Mouse (Mus musculus) heart, embryonic 10.5 days (tissue): ENCODE measurements around the gene Tubg1. TPM values are rescaled to one million over a fixed set of nuclear protein-coding genes. Genes with fewer than 3 reads are reported as not detected.
A peak's percentile ranks its signal among the peaks of the same experiment; 100 is the strongest.

ENCODE experiments used
- DNase-seq: peaks from one replicate; pipeline ENCODE4 v3.0.0-alpha.2; 2017; ENCODE audit warnings: low spot score
- H3K27ac ChIP-seq: fragments of 300-500 bp; sonication (generic); 2 replicates; pipeline ENCODE4 v1.5.1; 2016; ENCODE audit warnings: mild to moderate bottlenecking
- H3K27me3 ChIP-seq: fragments of 300-500 bp; sonication (generic); 2 replicates; pipeline ENCODE4 v1.6.1; 2016; ENCODE audit warnings: mild to moderate bottlenecking; ENCODE audit not compliant: poor library complexity, insufficient read depth, severe bottlenecking
- H3K36me3 ChIP-seq: fragments of 300-500 bp; sonication (generic); 2 replicates; pipeline ENCODE4 v1.6.1; 2016; ENCODE audit warnings: mild to moderate bottlenecking, moderate library complexity
- H3K4me1 ChIP-seq: fragments of 300-500 bp; sonication (generic); 2 replicates; pipeline ENCODE4 v1.6.1; 2016; ENCODE audit warnings: mild to moderate bottlenecking
- H3K4me3 ChIP-seq: fragments of 300-500 bp; sonication (generic); 2 replicates; pipeline ENCODE4 v1.5.1; 2016; ENCODE audit warnings: mild to moderate bottlenecking, moderate library complexity
- H3K9me3 ChIP-seq: fragments of 300-500 bp; sonication (generic); 2 replicates; pipeline ENCODE4 v1.6.1; 2016; ENCODE audit warnings: mild to moderate bottlenecking, moderate library complexity
- WGBS: fragments of 180-500 bp; shearing (Covaris S2); methylation state at CpG from one replicate; pipeline ENCODE4 v1.1.7; 2016; 5-methylcytosine and 5-hydroxymethylcytosine counted together
- polyA plus RNA-seq: library from polyadenylated mRNA; unstranded; fragments of >200 nt; fragmentation: Nextera tagmentation; extraction: Ambion mirVana; gene quantifications from 2 replicates; pipeline ENCODE4 v1.2.1, GENCODE M21; 2016

Tubg1 gene
- polyA plus RNA-seq: 103 and 110 TPM in 2 replicates

DNA sequence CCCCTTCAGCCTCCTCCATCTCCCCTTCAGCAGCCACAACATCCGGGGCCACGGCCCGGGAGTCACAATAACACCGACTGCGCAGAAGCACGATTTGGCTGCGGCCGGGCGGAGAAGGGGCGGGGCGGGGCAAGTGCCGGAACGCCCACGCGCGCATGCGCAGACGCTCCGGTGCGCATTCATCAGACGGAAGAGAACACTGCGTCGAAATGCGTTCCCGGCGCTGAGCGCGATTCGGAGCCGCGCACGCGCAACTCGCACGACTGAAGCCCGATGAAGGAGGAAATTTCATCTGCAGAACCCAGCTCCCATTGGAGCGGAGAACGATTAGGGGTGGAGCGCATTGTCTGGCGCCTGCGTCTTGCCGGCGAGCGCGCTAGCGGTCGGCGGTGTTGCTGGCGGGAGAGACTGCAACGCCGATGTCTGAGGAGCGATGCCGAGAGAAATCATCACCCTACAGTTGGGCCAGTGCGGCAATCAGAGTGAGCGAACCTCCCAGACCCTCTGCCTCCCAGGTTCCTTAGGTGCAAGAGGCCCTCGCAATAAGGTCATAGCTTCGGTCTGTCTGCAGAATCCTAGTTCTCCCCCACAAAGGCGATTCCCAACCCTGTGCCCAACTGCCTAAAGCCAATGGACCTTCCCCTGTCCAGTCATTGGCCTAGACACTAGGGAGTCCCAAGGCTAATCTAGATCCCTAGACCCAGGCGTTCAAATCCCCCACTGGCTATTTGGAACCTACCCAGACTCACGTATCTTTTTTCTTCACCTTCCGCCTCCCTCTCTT, at the start of gene Tubg1, which contains the start of gene Retreg3:
TSS of gene Tubg1 (plus strand) at position 178 of the 784 bp plus-strand sequence.
TSS of gene Retreg3 (minus strand) at position 133 of the 784 bp plus-strand sequence.
- Histone ChIP-seq H3K27me3 (no peaks in the 10 kb centered on the region), H3K4me1 (peaks cover 38% of the 10 kb centered on the region), H3K9me3 (no peaks in the 10 kb centered on the region), H3K36me3 (peaks cover 38% of the 10 kb centered on the region), H3K4me3 (peak within 1 kb of the TSS; percentile 94), H3K27ac (peak within 1 kb of the TSS; percentile 94)
- peak; percentile 99 for DNase-seq
- under 1% methylated on average over 61 of the region's 61 CpGs for WGBS

DNA sequence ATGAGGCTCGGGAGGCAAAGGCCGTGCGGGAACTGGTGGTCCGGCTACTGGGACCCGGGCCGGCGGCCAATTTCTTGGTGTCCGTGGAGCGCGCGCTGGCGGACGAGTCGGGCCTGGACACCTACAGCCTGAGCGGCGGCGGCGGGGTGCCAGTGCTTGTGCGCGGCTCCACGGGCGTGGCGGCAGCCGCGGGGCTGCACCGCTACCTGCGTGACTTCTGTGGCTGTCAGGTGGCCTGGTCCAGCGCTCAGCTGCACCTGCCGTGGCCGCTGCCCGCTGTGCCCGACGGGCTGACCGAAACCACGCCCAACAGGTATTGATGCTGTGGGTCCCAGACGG, 49.6 kb upstream of the Tubg1 start:
- WGBS: 0% methylated on average over 36 of the region's 36 CpGs
- Histone ChIP-seq H3K27me3 (peaks cover 31% of the 10 kb centered on the region), H3K27ac (peak overlapping the region; percentile 91), H3K9me3 (no peaks in the 10 kb centered on the region), H3K4me1 (peaks cover 31% of the 10 kb centered on the region), H3K4me3 (peak overlapping the region; percentile 93), H3K36me3 (peaks cover 3% of the 10 kb centered on the region; the same call in 1 of the 2 replicates)
- no peak for DNase-seq

DNA sequence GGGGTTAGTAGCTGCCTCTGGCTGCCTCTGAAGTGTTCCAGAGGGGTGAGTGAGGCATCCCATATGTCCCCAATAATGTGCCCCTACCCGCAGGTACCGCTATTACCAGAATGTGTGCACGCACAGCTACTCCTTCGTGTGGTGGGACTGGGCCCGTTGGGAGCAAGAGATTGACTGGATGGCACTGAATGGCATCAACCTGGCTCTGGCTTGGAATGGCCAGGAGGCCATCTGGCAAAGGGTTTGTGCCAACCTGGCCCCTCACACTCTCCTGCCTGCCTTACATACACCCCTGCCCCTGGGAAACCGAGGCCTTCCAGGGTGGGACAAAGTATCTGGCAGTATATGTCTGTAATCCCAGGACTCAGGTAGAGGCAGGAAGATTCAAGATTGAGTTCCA, 48.8 kb upstream of the Tubg1 start:
- H3K36me3 ChIP-seq: peaks cover 3% of the 10 kb centered on the region; the same call in 1 of the 2 replicates
- H3K4me1 ChIP-seq: peaks cover 25% of the 10 kb centered on the region
- WGBS: 67% methylated on average over 6 of the region's 6 CpGs
- peaks cover 34% of the 10 kb centered on the region for H3K27me3 ChIP-seq
- H3K4me3 ChIP-seq: peak overlapping the region; percentile 93
- no peaks in the 10 kb centered on the region for H3K9me3 ChIP-seq
- DNase-seq: no peak
- no peak overlapping the region for H3K27ac ChIP-seq

DNA sequence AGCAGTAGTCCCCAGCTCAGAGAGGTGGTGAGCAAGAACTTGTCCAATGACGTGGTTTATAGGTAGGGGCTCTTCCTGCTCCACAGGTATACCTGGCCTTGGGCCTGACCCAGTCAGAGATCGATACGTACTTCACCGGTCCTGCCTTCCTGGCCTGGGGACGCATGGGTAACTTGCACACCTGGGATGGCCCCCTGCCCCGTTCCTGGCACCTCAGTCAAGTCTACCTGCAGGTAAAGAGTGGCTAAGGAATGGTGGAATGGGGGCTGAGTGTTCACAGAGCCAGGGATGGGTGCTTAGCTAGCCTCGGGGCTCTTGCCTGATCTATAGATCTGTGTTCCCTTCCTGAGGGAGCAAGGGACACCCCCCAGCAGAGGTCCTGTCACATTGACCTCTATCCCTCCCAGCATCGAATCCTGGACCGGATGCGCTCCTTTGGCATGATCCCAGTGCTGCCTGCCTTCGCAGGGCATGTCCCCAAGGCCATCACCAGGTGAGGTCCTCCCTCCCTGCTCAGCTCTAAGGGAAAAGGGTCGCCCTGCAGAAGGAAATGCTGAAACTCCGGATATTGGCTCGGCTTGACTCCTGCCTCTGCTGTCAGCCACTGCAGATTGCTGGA, 47.8 kb upstream of the Tubg1 start:
- peaks cover 43% of the 10 kb centered on the region for H3K27me3 ChIP-seq
- H3K9me3 ChIP-seq: no peaks in the 10 kb centered on the region
- H3K4me1 ChIP-seq: peaks cover 17% of the 10 kb centered on the region
- no peak overlapping the region for H3K27ac ChIP-seq
- 64% methylated on average over 14 of the region's 14 CpGs for WGBS
- H3K36me3 ChIP-seq: peaks cover 9% of the 10 kb centered on the region; the same call in 1 of the 2 replicates
- no peak overlapping the region for H3K4me3 ChIP-seq
- DNase-seq: no peak

DNA sequence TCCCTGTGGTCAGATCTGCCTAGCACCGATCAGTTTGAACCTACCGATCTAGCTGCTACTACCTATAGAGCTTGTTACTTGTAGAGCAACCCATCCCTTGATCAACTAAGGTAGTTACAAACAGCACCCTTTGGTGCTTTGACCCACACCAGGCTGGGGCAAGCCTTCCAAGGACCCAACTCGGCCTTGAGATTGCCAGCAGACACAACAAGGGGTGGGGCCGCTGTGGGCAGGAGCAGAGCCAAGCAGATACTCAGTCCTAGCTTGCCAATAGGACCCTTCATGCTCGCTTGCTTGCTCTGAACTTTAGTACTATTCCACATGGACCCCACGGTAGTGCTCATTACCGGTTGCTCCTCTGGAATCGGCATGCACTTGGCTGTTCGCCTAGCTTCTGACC, 41.6 kb upstream of the Tubg1 start, which contains the start of gene Hsd17b1:
TSS of gene Hsd17b1 (plus strand) at position 291 of the 400 bp plus-strand sequence.
- Histone ChIP-seq H3K27me3 (peaks cover 65% of the 10 kb centered on the region), H3K4me3 (peak within 1 kb of the TSS; percentile 25; the same call in 1 of the 2 replicates)

DNA sequence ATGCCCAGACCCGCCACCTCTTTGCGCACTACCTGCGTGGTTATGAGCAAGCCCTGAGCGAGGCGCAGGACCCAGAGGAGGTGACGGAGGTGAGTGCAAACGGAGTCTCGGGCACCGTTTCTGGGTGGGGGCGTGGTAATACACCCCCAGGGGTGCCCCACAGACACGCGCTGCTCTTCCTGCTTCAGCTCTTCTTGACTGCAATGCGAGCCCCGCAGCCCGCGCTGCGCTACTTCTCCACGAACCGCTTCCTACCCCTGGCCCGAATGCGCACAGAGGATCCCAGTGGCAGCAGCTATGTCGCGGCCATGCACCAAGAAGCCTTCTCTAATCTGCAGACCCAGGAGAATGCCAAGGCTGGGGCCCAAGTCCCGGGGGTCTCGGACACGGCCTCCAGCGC, 40.0 kb upstream of the Tubg1 start:
- Histone ChIP-seq H3K27me3 (peaks cover 60% of the 10 kb centered on the region), H3K4me1 (peaks cover 39% of the 10 kb centered on the region), H3K4me3 (peak overlapping the region; percentile 25), H3K36me3 (peaks cover 8% of the 10 kb centered on the region), H3K27ac (no peak overlapping the region), H3K9me3 (no peaks in the 10 kb centered on the region)
- WGBS: 2% methylated on average over 27 of the region's 27 CpGs
- DNase-seq: no peak

More for the DNA sequence above, 41.6 kb upstream of the Tubg1 start, which contains the start of gene Hsd17b1:
- Histone ChIP-seq H3K36me3 (peaks cover 8% of the 10 kb centered on the region; the same call in 1 of the 2 replicates), H3K27ac (no peak within 1 kb of the TSS), H3K4me1 (peaks cover 23% of the 10 kb centered on the region), H3K9me3 (no peaks in the 10 kb centered on the region)
- 69% methylated on average over 9 of the region's 9 CpGs for WGBS
- no peak for DNase-seq

DNA sequence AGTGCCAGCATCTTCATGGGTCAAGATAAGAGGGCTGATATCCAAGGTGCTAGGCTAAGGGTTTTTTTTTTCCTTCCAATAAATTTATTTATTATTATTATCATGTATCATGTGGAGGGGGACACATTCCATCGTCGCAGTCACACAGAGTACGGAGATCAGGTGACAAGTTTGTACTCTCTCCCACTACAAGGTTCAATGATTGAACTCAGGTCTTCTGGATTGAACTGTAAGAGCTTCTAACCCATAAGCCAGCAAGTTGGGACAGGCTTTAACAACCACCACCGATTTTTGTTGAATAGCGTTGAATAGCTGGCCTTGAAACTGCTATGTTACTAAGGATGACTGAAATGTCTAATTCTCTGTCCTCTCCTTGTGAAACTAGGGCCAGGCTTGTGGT, 39.3 kb upstream of the Tubg1 start:
- no peak overlapping the region for H3K27ac ChIP-seq
- WGBS: 68% methylated on average over 5 of the region's 5 CpGs
- no peak overlapping the region for H3K4me3 ChIP-seq
- H3K27me3 ChIP-seq: peaks cover 60% of the 10 kb centered on the region
- DNase-seq: no peak
- H3K36me3 ChIP-seq: peaks cover 14% of the 10 kb centered on the region
- no peaks in the 10 kb centered on the region for H3K9me3 ChIP-seq
- peaks cover 44% of the 10 kb centered on the region for H3K4me1 ChIP-seq

DNA sequence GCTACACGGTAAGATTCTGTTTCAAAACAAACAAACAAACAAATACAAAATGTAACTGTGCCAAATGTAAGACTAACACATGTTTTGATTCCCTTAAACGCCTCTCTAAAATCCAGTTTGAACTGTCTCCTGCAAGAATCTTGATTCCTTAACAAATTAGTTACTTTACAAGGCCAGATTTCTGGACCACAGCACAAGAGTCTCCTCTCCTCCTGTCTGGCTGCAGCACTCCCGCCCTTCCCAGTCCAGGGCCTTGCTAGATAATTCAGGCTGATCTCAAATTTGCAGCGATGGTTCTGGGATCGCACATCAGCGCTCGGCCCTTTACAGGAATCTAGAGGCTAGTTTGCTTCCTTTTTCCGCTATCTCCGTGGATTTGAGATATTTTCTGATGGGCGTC, 38.1 kb upstream of the Tubg1 start:
- WGBS: 6% methylated on average over 10 of the region's 10 CpGs
- no peak for DNase-seq

DNA sequence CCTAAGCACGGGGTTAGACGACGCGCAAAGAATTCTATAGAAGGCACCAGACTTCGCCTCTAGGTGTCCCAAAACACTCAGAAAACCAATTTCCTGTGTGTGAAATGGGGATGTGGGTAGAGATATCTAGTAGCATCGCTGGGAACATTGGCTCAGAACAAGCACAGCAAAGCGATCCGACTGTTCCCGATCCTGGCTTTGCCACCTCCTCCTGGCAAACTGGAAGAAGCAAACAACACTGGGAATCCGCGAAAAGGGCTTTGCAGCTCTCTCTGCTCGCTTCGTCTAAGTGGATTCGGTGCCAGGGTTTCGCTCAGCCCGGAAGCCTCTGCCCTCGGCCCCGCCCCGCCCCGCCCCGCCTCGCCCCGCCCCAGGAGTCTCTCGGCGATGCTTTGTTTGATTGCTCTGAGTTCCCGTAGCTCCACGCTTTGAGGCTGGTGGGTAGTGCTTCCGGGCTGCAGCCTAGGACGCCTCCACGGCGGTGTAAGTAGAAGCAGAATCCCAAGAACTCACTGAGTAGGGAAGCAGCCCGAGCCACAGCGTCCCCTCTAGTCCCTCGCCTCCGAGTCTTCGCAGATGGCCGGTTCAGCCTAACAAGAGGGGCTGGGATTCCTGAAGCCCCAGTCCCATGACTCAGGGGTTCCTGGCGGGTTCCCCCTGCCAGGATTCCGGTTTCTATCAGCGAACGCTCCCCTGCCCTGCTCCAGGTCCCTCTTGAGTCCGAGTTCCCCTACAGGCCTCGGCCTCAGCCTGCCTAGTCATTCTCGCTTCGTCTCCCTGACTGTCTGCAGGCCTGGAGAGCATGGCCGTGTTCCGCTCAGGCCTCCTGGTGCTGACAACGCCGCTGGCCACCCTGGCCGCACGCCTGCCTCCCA, 37.3 kb upstream of the Tubg1 start, which contains the start of gene Coasy:
TSS of gene Coasy (plus strand) at position 358 of the 875 bp plus-strand sequence.
- H3K9me3 ChIP-seq: no peaks in the 10 kb centered on the region
- peak within 1 kb of the TSS; percentile 89 for H3K27ac ChIP-seq
- H3K4me1 ChIP-seq: peaks cover 63% of the 10 kb centered on the region
- WGBS: under 1% methylated on average over 51 of the region's 51 CpGs
- H3K4me3 ChIP-seq: peak within 1 kb of the TSS; percentile 78
- H3K27me3 ChIP-seq: peaks cover 43% of the 10 kb centered on the region
- peak; percentile 97 for DNase-seq
- H3K36me3 ChIP-seq: peaks cover 13% of the 10 kb centered on the region

More for the DNA sequence above, 38.1 kb upstream of the Tubg1 start:
- H3K27ac ChIP-seq: peak overlapping the region; percentile 89
- peaks cover 56% of the 10 kb centered on the region for H3K4me1 ChIP-seq
- H3K9me3 ChIP-seq: no peaks in the 10 kb centered on the region
- H3K4me3 ChIP-seq: peak overlapping the region; percentile 78
- H3K27me3 ChIP-seq: peaks cover 51% of the 10 kb centered on the region
- peaks cover 18% of the 10 kb centered on the region for H3K36me3 ChIP-seq

DNA sequence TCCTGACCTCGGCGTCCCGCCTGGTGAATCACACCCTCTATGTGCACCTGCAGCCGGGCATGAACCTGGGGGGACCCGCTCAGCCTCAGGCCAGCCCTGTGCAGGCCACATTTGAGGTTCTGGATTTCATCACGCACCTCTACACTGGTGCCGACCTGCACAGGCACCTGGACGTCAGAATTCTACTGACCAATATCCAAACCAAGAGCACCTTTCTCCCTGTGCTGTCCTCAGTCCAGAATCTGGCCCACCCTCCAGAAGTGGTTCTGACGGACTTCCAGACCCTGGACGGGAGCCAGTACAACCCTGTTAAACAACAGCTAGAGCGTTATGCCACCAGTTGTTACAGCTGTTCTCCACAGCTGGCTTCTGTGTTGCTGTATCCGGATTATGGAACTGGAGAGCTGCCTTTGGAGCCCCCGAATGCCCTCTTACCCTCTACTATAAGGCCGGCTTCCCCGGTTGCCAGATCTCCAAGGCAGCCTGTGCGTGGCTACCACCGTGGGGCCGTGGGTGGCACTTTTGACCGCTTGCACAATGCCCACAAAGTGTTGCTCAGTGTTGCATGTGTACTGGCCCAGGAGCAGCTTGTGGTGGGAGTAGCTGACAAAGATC, 36.5 kb upstream of the Tubg1 start:
- 41% methylated on average over 19 of the region's 19 CpGs for WGBS
- Histone ChIP-seq H3K4me1 (peaks cover 70% of the 10 kb centered on the region), H3K4me3 (peak overlapping the region; percentile 78), H3K36me3 (peaks cover 13% of the 10 kb centered on the region), H3K27ac (peak overlapping the region; percentile 89), H3K27me3 (peaks cover 35% of the 10 kb centered on the region), H3K9me3 (no peaks in the 10 kb centered on the region)
- no peak for DNase-seq

DNA sequence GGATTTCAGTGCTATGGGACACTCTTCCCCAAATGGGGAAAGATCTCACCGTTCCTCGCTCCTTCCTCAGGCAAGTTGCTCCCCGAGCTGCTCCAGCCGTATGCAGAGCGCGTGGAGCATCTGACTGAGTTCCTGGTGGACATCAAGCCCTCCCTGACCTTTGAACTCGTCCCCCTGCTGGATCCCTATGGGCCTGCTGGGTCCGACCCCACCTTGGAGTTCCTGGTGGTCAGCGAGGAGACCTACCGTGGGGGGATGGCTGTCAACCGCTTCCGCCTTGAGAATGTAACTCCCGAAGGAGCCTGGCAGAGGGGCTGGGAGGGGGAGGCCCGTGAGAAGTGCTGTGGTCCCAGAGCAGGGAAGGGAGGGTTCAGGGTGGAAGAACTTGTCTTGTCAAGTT, 35.5 kb upstream of the Tubg1 start:
- Histone ChIP-seq H3K4me1 (peaks cover 68% of the 10 kb centered on the region), H3K27ac (peak overlapping the region; percentile 42; the same call in 1 of the 2 replicates), H3K9me3 (no peaks in the 10 kb centered on the region), H3K27me3 (peaks cover 25% of the 10 kb centered on the region), H3K36me3 (peaks cover 22% of the 10 kb centered on the region), H3K4me3 (no peak overlapping the region)
- 83% methylated on average over 14 of the region's 14 CpGs for WGBS
- no peak for DNase-seq

DNA sequence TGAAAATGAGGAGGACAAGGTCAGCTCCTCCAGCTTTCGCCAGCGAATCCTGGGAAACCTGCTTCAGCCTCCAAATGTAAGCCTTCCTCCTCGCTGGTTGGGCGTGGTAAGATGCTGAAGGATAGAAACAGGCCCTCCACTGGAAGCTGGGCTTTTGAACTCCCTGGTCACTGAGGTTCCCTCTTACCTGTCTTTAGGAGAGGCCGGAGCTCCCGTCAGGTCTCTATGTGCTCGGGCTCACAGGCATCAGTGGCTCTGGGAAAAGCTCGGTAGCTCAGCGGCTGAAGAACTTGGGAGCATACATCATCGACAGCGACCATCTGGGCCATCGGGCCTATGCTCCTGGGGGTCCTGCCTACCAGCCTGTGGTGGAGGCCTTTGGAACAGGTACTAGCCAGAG, 34.9 kb upstream of the Tubg1 start:
- 91% methylated on average over 12 of the region's 12 CpGs for WGBS
- Histone ChIP-seq H3K4me3 (no peak overlapping the region), H3K36me3 (peaks cover 28% of the 10 kb centered on the region), H3K9me3 (no peaks in the 10 kb centered on the region), H3K4me1 (peaks cover 62% of the 10 kb centered on the region), H3K27ac (no peak overlapping the region), H3K27me3 (peaks cover 19% of the 10 kb centered on the region)
- no peak for DNase-seq
